Mouse (Mus musculus) intestine, embryonic 14.5 days (tissue): ENCODE data around the gene Mrps12. TPM values are rescaled to one million over a fixed set of nuclear protein-coding genes. Genes with fewer than 3 reads are reported as not detected.
A peak's percentile ranks its signal among the peaks of the same experiment; 100 is the strongest.

Experiments
- ATAC-seq: fragments of 200-750 bp; cut with Nextera tagmentation; replicated peaks from 2 replicates; pipeline ENCODE4 v1.8.0; 2017; ENCODE audit warnings: low read depth, moderate number of reproducible peaks, moderate TSS enrichment, moderate library complexity; ENCODE audit not compliant: low FRiP score, low TSS enrichment
- DNase-seq: peaks from one replicate; pipeline ENCODE4 v3.0.0-alpha.2; 2018; ENCODE audit warnings: low spot score
- H3K27ac ChIP-seq: fragments of 300-500 bp; sonication (generic); 2 replicates; pipeline ENCODE4 v1.5.1; 2014; ENCODE audit warnings: low read depth, mild to moderate bottlenecking, control low read depth
- H3K27me3 ChIP-seq: fragments of 300-500 bp; sonication (generic); replicated peaks from 2 replicates; pipeline ENCODE4 v1.6.1; 2014; ENCODE audit warnings: low read length, control low read depth; ENCODE audit not compliant: control insufficient read depth, insufficient read depth
- H3K36me3 ChIP-seq: fragments of 300-500 bp; sonication (generic); 2 replicates; pipeline ENCODE4 v1.6.1; 2014; ENCODE audit warnings: low read length, control low read depth; ENCODE audit not compliant: control insufficient read depth, insufficient read depth
- H3K4me1 ChIP-seq: fragments of 300-500 bp; sonication (generic); replicated peaks from 2 replicates; pipeline ENCODE4 v1.6.1; 2014; ENCODE audit warnings: low read length, control low read depth, mixed read lengths; ENCODE audit not compliant: control insufficient read depth, insufficient read depth
- H3K4me2 ChIP-seq: fragments of 300-500 bp; sonication (generic); 2 replicates; pipeline ENCODE4 v1.6.1; 2014; ENCODE audit warnings: low read length
- H3K4me3 ChIP-seq: fragments of 300-500 bp; sonication (generic); 2 replicates; pipeline ENCODE4 v1.5.1; 2014; ENCODE audit warnings: low read depth, low read length, control low read depth, mixed read lengths
- H3K9ac ChIP-seq: fragments of 300-500 bp; sonication (generic); 2 replicates; pipeline ENCODE4 v1.6.1; 2014; ENCODE audit warnings: mild to moderate bottlenecking, low read length
- H3K9me3 ChIP-seq: fragments of 300-500 bp; sonication (generic); 2 replicates; pipeline ENCODE4 v1.6.1; 2016; ENCODE audit warnings: low read length, control low read depth; ENCODE audit not compliant: control insufficient read depth
- WGBS: fragments of 180-500 bp; shearing (Covaris S2); extraction: QIAGEN DNeasy Blood & Tissue Kit; methylation state at CpG from one replicate; pipeline ENCODE4 v1.1.7; 2014; 5-methylcytosine and 5-hydroxymethylcytosine counted together
- polyA plus RNA-seq: library from polyadenylated mRNA; unstranded; fragments of >200 nt; fragmentation: Nextera tagmentation; extraction: Ambion mirVana; gene quantifications from 2 replicates; pipeline ENCODE4 v1.2.1, GENCODE M21; 2014

Gene Mrps12
- polyA plus RNA-seq, result 152 and 157 TPM in 2 replicates

- ATAC-seq (peak; percentile 98), DNase-seq (peak; percentile 99)
- Histone ChIP-seq H3K27me3 (no peaks in the 10 kb centered on the region), H3K9ac (peak within 1 kb of the TSS; percentile 80), H3K36me3 (peaks cover 40% of the 10 kb centered on the region), H3K27ac (peak within 1 kb of the TSS; percentile 81), H3K4me1 (peaks cover 12% of the 10 kb centered on the region), H3K9me3 (0 out of 2 replicates have a peak, but pooled peaks cover 2% of the 10 kb centered on the region), H3K4me2 (peak within 1 kb of the TSS; percentile 93), H3K4me3 (peak within 1 kb of the TSS; percentile 81)
- WGBS, result under 1% methylated on average over 39 of the region's 39 CpGs
Observed at GRCm38 (mm10) chr7:28741709-28742438, at the start of gene Mrps12, which contains the start of gene Sars2. Mrps12 (minus strand) TSS chr7:28741820. Sars2 (plus strand) TSS chr7:28741992.

- no peak overlapping the region for H3K4me3 ChIP-seq
- WGBS, result 59% methylated on average over 8 of the region's 8 CpGs
- H3K9ac ChIP-seq, result no peak overlapping the region
- H3K9me3 ChIP-seq, result no peaks in the 10 kb centered on the region
- DNase-seq, result no peak
- 0 out of 2 replicates have a peak, but pooled peaks cover 7% of the 10 kb centered on the region for H3K36me3 ChIP-seq
- no peak overlapping the region for H3K4me2 ChIP-seq
- peaks cover 18% of the 10 kb centered on the region for H3K4me1 ChIP-seq
- ATAC-seq, result 0 out of 2 replicates have a peak, but pooled peaks have one; percentile 4
- H3K27me3 ChIP-seq, result no peaks in the 10 kb centered on the region
- peak overlapping the region; percentile 38; the same call in 1 of the 2 replicates for H3K27ac ChIP-seq
Observed at GRCm38 (mm10) chr7:28790066-28790806, 48.6 kb upstream of the Mrps12 start.

GRCm38 (mm10) chr7:28789235-28789634, 47.6 kb upstream of the Mrps12 start:
- H3K27me3 ChIP-seq, result no peaks in the 10 kb centered on the region
- H3K9me3 ChIP-seq, result no peaks in the 10 kb centered on the region
- H3K36me3 ChIP-seq, result 0 out of 2 replicates have a peak, but pooled peaks cover 7% of the 10 kb centered on the region
- 43% methylated on average over 3 of the region's 3 CpGs for WGBS
- ATAC-seq (no peak), DNase-seq (no peak)
- H3K4me3 ChIP-seq, result no peak overlapping the region
- H3K27ac ChIP-seq, result 0 out of 2 replicates have a peak overlapping the region, but pooled peaks have one; percentile 38
- H3K4me1 ChIP-seq, result peaks cover 18% of the 10 kb centered on the region
- H3K9ac ChIP-seq, result no peak overlapping the region
- no peak overlapping the region for H3K4me2 ChIP-seq

- DNase-seq, result no peak
- H3K36me3 ChIP-seq, result peaks cover 11% of the 10 kb centered on the region; the same call in 1 of the 2 replicates
- peak within 1 kb of the TSS; percentile 38; the same call in 1 of the 2 replicates for H3K27ac ChIP-seq
- ATAC-seq, result no peak
- no peaks in the 10 kb centered on the region for H3K27me3 ChIP-seq
- no peak within 1 kb of the TSS for H3K9ac ChIP-seq
- 52% methylated on average over 5 of the region's 5 CpGs for WGBS
- no peak within 1 kb of the TSS for H3K4me3 ChIP-seq
- H3K9me3 ChIP-seq, result no peaks in the 10 kb centered on the region
- H3K4me2 ChIP-seq, result no peak within 1 kb of the TSS
- H3K4me1 ChIP-seq, result peaks cover 18% of the 10 kb centered on the region
Observed at GRCm38 (mm10) chr7:28788307-28789195, 46.9 kb upstream of the Mrps12 start, which contains the start of gene Rinl. Rinl (plus strand) TSS chr7:28788969.

- Histone ChIP-seq H3K27ac (no peak overlapping the region), H3K27me3 (no peaks in the 10 kb centered on the region), H3K4me2 (no peak overlapping the region), H3K4me3 (no peak overlapping the region), H3K36me3 (peaks cover 16% of the 10 kb centered on the region; the same call in 1 of the 2 replicates), H3K9me3 (no peaks in the 10 kb centered on the region), H3K4me1 (peaks cover 18% of the 10 kb centered on the region), H3K9ac (no peak overlapping the region)
- ATAC-seq (no peak), DNase-seq (no peak)
- 95% methylated on average over 9 of the region's 9 CpGs for WGBS
Observed at GRCm38 (mm10) chr7:28787884-28788283, 46.3 kb upstream of the Mrps12 start.

GRCm38 (mm10) chr7:28785161-28785560, 43.5 kb upstream of the Mrps12 start:
- ATAC-seq (no peak), DNase-seq (no peak)
- Histone ChIP-seq H3K9ac (no peak overlapping the region), H3K4me1 (peaks cover 19% of the 10 kb centered on the region), H3K27ac (no peak overlapping the region), H3K36me3 (peaks cover 17% of the 10 kb centered on the region; the same call in 1 of the 2 replicates), H3K27me3 (no peaks in the 10 kb centered on the region), H3K4me2 (no peak overlapping the region), H3K4me3 (no peak overlapping the region), H3K9me3 (no peaks in the 10 kb centered on the region)
- 70% methylated on average over 5 of the region's 5 CpGs for WGBS

GRCm38 (mm10) chr7:28781261-28781663, 39.6 kb upstream of the Mrps12 start:
- no peak for DNase-seq
- Histone ChIP-seq H3K27ac (no peak overlapping the region), H3K36me3 (peaks cover 17% of the 10 kb centered on the region), H3K9ac (no peak overlapping the region), H3K9me3 (no peaks in the 10 kb centered on the region), H3K27me3 (no peaks in the 10 kb centered on the region), H3K4me3 (no peak overlapping the region), H3K4me1 (peaks cover 7% of the 10 kb centered on the region), H3K4me2 (no peak overlapping the region)
- WGBS, result 90% methylated on average over 8 of the region's 8 CpGs
- no peak for ATAC-seq

GRCm38 (mm10) chr7:28780857-28781256, 39.2 kb upstream of the Mrps12 start:
- ATAC-seq (no peak), DNase-seq (no peak)
- no peak overlapping the region for H3K27ac ChIP-seq
- H3K4me2 ChIP-seq, result no peak overlapping the region
- H3K9ac ChIP-seq, result no peak overlapping the region
- 78% methylated on average over 7 of the region's 7 CpGs for WGBS
- no peaks in the 10 kb centered on the region for H3K27me3 ChIP-seq
- H3K4me1 ChIP-seq, result peaks cover 7% of the 10 kb centered on the region
- H3K36me3 ChIP-seq, result peaks cover 17% of the 10 kb centered on the region
- H3K4me3 ChIP-seq, result no peak overlapping the region
- H3K9me3 ChIP-seq, result no peaks in the 10 kb centered on the region
